ENCODE assay signal across 35 mouse cellular contexts in genomic region chr7:63321171-63321570, GRCm38 (mm10).
"Had no signal": no experiment of that assay in that cellular context is flagged by ENCODE, and none has a peak within 500 bp of the region (broad histone marks: within the 10 kb centered on the region; RNA-seq: fewer than 3 reads in every experiment).

No protein-coding gene starts in this region.

- H3K4me1 ChIP-seq: heart, embryonic 12.5 days; heart, embryonic 13.5 days; heart, embryonic 15.5 days; hindbrain, embryonic 10.5 days; hindbrain, embryonic 12.5 days; hindbrain, embryonic 13.5 days; intestine, embryonic 15.5 days; kidney, embryonic 15.5 days had no signal

- H3K4me2 ChIP-seq: heart, embryonic 11.5 days; heart, embryonic 12.5 days; heart, embryonic 13.5 days; heart, embryonic 15.5 days; hindbrain, embryonic 12.5 days; hindbrain, embryonic 13.5 days; hindbrain, embryonic 14.5 days; hindbrain, embryonic 15.5 days; intestine, embryonic 15.5 days; kidney, embryonic 15.5 days had no signal

- H3K27ac ChIP-seq: heart, embryonic 13.5 days; heart, embryonic 15.5 days; hindbrain, embryonic 10.5 days; hindbrain, embryonic 12.5 days; hindbrain, embryonic 13.5 days; hindbrain, embryonic 14.5 days; hindbrain, embryonic 15.5 days; hindbrain, postnatal 0 days; intestine, embryonic 15.5 days; kidney, embryonic 15.5 days; kidney, postnatal 0 days; layer of hippocampus, adult 2 months; left cerebral cortex, adult 2 months had no signal

- H3K36me3 ChIP-seq: heart, embryonic 12.5 days; heart, embryonic 13.5 days; heart, embryonic 15.5 days; hindbrain, embryonic 10.5 days; hindbrain, embryonic 12.5 days; hindbrain, embryonic 13.5 days; hindbrain, embryonic 15.5 days; intestine, embryonic 15.5 days; kidney, embryonic 15.5 days had no signal

- H3K4me3 ChIP-seq: heart, embryonic 12.5 days; heart, embryonic 13.5 days; heart, embryonic 15.5 days; hindbrain, embryonic 10.5 days; hindbrain, embryonic 12.5 days; hindbrain, embryonic 13.5 days; hindbrain, embryonic 15.5 days; intestine, embryonic 15.5 days; kidney, embryonic 15.5 days; layer of hippocampus, adult 2 months; left cerebral cortex, adult 2 months had no signal

- H3K9me3 ChIP-seq: heart, embryonic 12.5 days; heart, embryonic 13.5 days; heart, embryonic 15.5 days; hindbrain, embryonic 10.5 days; hindbrain, embryonic 12.5 days; hindbrain, embryonic 13.5 days; hindbrain, embryonic 15.5 days; intestine, embryonic 15.5 days; kidney, embryonic 15.5 days had no signal

- H3K9ac ChIP-seq: heart, embryonic 12.5 days; heart, embryonic 13.5 days; heart, embryonic 15.5 days; hindbrain, embryonic 12.5 days; hindbrain, embryonic 13.5 days; hindbrain, embryonic 14.5 days; hindbrain, embryonic 15.5 days; intestine, embryonic 15.5 days; kidney, embryonic 15.5 days had no signal

- ATAC-seq: hindbrain, embryonic 16.5 days; hindbrain, postnatal 0 days; inflammation-experienced regulatory T-cells, adult 6 months; intestine, embryonic 15.5 days; intestine, embryonic 16.5 days; intestine, postnatal 0 days had no signal

- DNase-seq: heart, postnatal 10 days; heart, postnatal 14 days; heart, postnatal 36 days; heart, postnatal 4 days; kidney, adult 11 months; kidney, adult 18-20 months; kidney, adult 2 months; kidney, adult 8-10 months; kidney, adult 9 months; kidney, postnatal 10 days; kidney, postnatal 14 days; kidney, postnatal 25 days; kidney, postnatal 36 days; kidney, postnatal 4 days; layer of hippocampus, adult 9-11 months; layer of hippocampus, postnatal 36 days had no signal

- H3K27me3 ChIP-seq: heart, embryonic 12.5 days; heart, embryonic 13.5 days; heart, embryonic 15.5 days; hindbrain, embryonic 12.5 days; hindbrain, embryonic 13.5 days; hindbrain, embryonic 15.5 days; intestine, embryonic 15.5 days; kidney, embryonic 15.5 days had no signal
